Mouse (Mus musculus) stomach, embryonic 16.5 days (tissue): Measurements from ENCODE around the gene Fh1. TPM values are rescaled to one million over a fixed set of nuclear protein-coding genes. Genes with fewer than 3 reads are reported as not detected.

Source experiments
- ATAC-seq: fragments of 200-750 bp; cut with Nextera tagmentation; 2 replicates; pipeline ENCODE4 v1.8.0; 2017; ENCODE audit warnings: moderate number of reproducible peaks, moderate TSS enrichment; ENCODE audit not compliant: insufficient read depth, low FRiP score
- H3K27ac ChIP-seq: fragments of 300-500 bp; sonication (generic); 2 replicates; pipeline ENCODE4 v1.5.1; 2014; ENCODE audit warnings: low read length
- H3K27me3 ChIP-seq: fragments of 300-500 bp; sonication (generic); 2 replicates; pipeline ENCODE4 v1.6.1; 2014; ENCODE audit warnings: low read length, control low read depth, mixed read lengths; ENCODE audit not compliant: control insufficient read depth, insufficient read depth
- H3K36me3 ChIP-seq: fragments of 300-500 bp; sonication (generic); 2 replicates; pipeline ENCODE4 v1.6.1; 2014; ENCODE audit warnings: low read length; ENCODE audit not compliant: control insufficient read depth, insufficient read depth
- H3K4me1 ChIP-seq: fragments of 300-500 bp; sonication (generic); 2 replicates; pipeline ENCODE4 v1.6.1; 2014; ENCODE audit warnings: low read length, control low read depth, mixed read lengths; ENCODE audit not compliant: control insufficient read depth, insufficient read depth
- H3K4me2 ChIP-seq: fragments of 300-500 bp; sonication (generic); 2 replicates; pipeline ENCODE4 v1.6.1; 2014; ENCODE audit warnings: low read depth, low read length, mixed read lengths
- H3K4me3 ChIP-seq: fragments of 300-500 bp; sonication (generic); replicated peaks from 2 replicates; pipeline ENCODE4 v1.5.1; 2014; ENCODE audit warnings: mild to moderate bottlenecking, low read length
- H3K9ac ChIP-seq: fragments of 300-500 bp; sonication (generic); 2 replicates; pipeline ENCODE4 v1.6.1; 2014; ENCODE audit warnings: low read length
- H3K9me3 ChIP-seq: fragments of 300-500 bp; sonication (generic); replicated peaks from 2 replicates; pipeline ENCODE4 v1.6.1; 2016; ENCODE audit warnings: low read length, control low read depth; ENCODE audit not compliant: control insufficient read depth
- WGBS: fragments of 180-500 bp; shearing (Covaris S2); extraction: QIAGEN DNeasy Blood & Tissue Kit; methylation state at CpG from one replicate; pipeline ENCODE4 v1.1.7; 2014; 5-methylcytosine and 5-hydroxymethylcytosine counted together
- polyA plus RNA-seq: library from polyadenylated mRNA; unstranded; fragments of >200 nt; fragmentation: Nextera tagmentation; extraction: Ambion mirVana; gene quantifications from 2 replicates; pipeline ENCODE4 v1.2.1, GENCODE M21; 2015

Fh1 gene
- polyA plus RNA-seq, 1 experiment from 2014 or later = 131 TPM

DNA sequence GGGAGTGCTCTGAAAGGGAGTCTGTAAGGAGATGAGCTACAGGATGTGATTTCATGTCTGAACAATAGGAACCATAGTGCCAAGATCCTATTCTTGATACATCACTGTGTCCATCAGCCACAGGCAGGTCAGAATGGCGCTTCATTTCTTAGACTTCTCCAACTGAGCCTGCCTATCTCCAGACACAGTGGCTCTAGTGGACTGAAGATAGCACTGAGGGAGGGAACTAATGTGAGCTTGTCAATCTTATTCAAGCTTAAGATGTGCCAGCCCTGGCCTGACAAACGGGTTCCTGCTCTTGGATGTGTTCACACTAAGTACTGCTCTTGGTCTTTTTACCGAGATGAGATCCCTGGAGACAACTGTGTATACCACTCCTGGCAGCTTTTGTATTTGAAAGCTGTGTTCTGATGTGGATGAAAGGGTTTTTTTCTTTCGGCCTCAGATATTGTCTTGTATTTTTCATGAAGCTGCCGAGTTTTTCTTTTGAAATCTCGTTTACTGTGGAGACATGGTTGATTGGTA, 59.8 kb downstream of the Fh1 start:
- no peak for ATAC-seq
- 82% methylated on average over 6 of the region's 6 CpGs for WGBS
- Histone ChIP-seq H3K4me3 (no peak overlapping the region), H3K36me3 (no peaks in the 10 kb centered on the region), H3K27ac (no peak overlapping the region), H3K9ac (no peak overlapping the region), H3K9me3 (no peaks in the 10 kb centered on the region), H3K4me1 (no peaks in the 10 kb centered on the region), H3K27me3 (no peaks in the 10 kb centered on the region), H3K4me2 (no peak overlapping the region)

DNA sequence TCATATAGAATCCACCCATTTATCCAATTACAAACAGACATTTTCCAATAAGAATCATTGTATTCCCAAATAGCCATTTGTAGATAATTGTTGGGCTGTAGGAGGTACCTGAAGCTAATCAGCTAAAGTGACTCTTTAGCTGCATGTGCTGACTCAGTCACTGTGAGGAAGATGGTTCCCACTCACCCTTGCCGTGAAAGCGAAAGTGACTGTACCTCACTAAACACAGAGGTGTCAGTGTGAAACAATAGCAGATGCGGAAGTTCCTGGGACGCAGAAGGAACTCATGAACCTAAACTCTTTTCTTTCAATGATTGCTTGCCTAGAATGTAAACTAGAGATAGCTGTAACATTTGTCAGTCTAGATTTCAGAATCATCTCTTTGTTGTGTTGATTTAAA, 61.1 kb downstream of the Fh1 start:
- Histone ChIP-seq H3K4me3 (no peak overlapping the region), H3K9me3 (no peaks in the 10 kb centered on the region), H3K27me3 (no peaks in the 10 kb centered on the region), H3K4me2 (no peak overlapping the region), H3K4me1 (no peaks in the 10 kb centered on the region), H3K9ac (no peak overlapping the region), H3K27ac (no peak overlapping the region), H3K36me3 (no peaks in the 10 kb centered on the region)
- 85% methylated on average over 4 of the region's 4 CpGs for WGBS
- ATAC-seq = no peak

DNA sequence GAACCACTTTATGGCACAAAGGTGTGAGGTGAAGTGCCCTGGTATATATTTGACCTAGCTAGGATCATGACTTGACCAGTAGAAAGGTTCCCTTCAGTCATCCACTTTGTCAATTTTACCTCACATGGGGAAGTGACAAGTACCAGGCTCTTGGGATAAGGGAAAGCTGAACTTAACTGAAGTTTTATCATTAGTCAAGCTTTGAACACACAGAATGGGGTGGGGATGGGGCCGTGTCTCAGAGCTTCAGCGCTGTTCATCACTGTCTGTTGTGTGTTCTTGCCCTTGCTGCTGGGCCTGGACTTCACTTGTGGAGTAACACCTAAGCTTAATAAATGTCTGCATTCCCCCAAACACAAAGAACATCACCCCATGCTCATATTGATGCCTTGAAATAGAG, 63.1 kb downstream of the Fh1 start:
- Histone ChIP-seq H3K4me1 (no peaks in the 10 kb centered on the region), H3K9ac (no peak overlapping the region), H3K9me3 (no peaks in the 10 kb centered on the region), H3K27ac (no peak overlapping the region), H3K4me3 (no peak overlapping the region), H3K4me2 (no peak overlapping the region), H3K36me3 (no peaks in the 10 kb centered on the region), H3K27me3 (no peaks in the 10 kb centered on the region)
- ATAC-seq = no peak
- WGBS = 90% methylated on average over 2 of the region's 2 CpGs

- Histone ChIP-seq H3K4me1 (no peaks in the 10 kb centered on the region), H3K9ac (no peak overlapping the region), H3K4me3 (no peak overlapping the region), H3K36me3 (no peaks in the 10 kb centered on the region), H3K27ac (no peak overlapping the region), H3K27me3 (no peaks in the 10 kb centered on the region), H3K9me3 (no peaks in the 10 kb centered on the region), H3K4me2 (no peak overlapping the region)
- no peak for ATAC-seq
These were observed 63.6 kb downstream of the Fh1 start for GRCm38 (mm10) chr1:175561806-175562205.

DNA sequence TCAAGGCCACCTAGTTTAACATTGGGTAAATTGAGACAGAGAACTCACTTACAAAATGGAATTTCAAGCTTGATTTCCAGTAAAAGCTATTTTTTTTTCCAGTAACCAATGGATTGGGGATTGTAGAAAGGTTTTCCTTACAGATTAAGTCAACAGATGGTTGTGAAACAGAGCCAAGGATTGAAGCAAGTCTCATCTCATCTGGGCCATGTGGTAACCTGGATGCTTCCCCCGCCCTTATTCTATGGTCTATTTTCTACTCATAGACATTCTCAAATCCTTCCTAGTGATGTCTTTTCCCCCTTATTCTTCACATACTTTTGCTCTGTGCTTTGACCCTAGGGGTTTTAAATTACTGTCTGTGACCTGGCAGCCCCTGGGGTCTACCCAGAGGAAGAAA, 70.8 kb downstream of the Fh1 start:
- H3K9me3 ChIP-seq = no peaks in the 10 kb centered on the region
- H3K4me3 ChIP-seq = no peak overlapping the region
- no peak overlapping the region for H3K27ac ChIP-seq
- no peak overlapping the region for H3K4me2 ChIP-seq
- no peak for ATAC-seq
- no peaks in the 10 kb centered on the region for H3K36me3 ChIP-seq
- H3K4me1 ChIP-seq = no peaks in the 10 kb centered on the region
- 85% methylated on average over 1 of the region's 1 CpGs for WGBS
- no peaks in the 10 kb centered on the region for H3K27me3 ChIP-seq
- H3K9ac ChIP-seq = no peak overlapping the region

GRCm38 (mm10) chr1:175552474-175552873, 73.0 kb downstream of the Fh1 start:
- Histone ChIP-seq H3K27me3 (no peaks in the 10 kb centered on the region), H3K36me3 (no peaks in the 10 kb centered on the region), H3K9me3 (no peaks in the 10 kb centered on the region), H3K27ac (no peak overlapping the region), H3K4me3 (no peak overlapping the region), H3K4me2 (no peak overlapping the region), H3K4me1 (no peaks in the 10 kb centered on the region), H3K9ac (no peak overlapping the region)
- 0 out of 2 replicates have a peak, but pooled peaks have one; percentile 60 for ATAC-seq
- 47% methylated on average over 3 of the region's 3 CpGs for WGBS

DNA sequence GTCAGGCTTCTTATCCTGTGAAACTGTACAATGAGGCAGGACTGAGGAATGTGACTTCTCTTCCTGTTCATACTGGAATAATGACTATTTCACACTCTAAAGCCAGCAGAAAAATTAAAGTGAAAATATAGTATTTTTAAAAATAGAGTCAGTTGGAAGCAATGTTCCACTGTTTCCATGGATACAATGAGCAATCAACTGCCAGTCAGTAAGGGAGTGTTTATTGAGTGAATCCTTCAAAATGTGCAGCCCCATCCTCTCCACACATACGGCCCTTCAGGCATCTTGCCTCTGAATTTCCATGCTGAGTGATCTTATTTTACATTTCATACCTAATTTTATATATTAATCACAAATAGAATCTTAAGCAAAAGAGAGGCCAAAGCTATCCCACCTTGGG, 74.8 kb downstream of the Fh1 start:
- Histone ChIP-seq H3K4me3 (no peak overlapping the region), H3K4me2 (no peak overlapping the region), H3K36me3 (no peaks in the 10 kb centered on the region), H3K9me3 (no peaks in the 10 kb centered on the region), H3K4me1 (no peaks in the 10 kb centered on the region), H3K27ac (no peak overlapping the region), H3K9ac (no peak overlapping the region), H3K27me3 (no peaks in the 10 kb centered on the region)
- no peak for ATAC-seq
- 81% methylated on average over 1 of the region's 1 CpGs for WGBS

Other genes starting within 250 kb of the Fh1 start
- 1.3 and 1.9 TPM in 2 replicates for gene Rgs7, start 133.1 kb downstream of the Fh1 start, polyA plus RNA-seq
- 0.70 and 1.2 TPM in 2 replicates for gene Kmo, start 5.3 kb downstream of the Fh1 start, polyA plus RNA-seq
- 5.2 and 5.9 TPM in 2 replicates for gene Opn3, start 67.1 kb upstream of the Fh1 start, polyA plus RNA-seq
- gene Chml, start 67.3 kb upstream of the Fh1 start, polyA plus RNA-seq = 3.0 and 3.4 TPM in 2 replicates
- gene Wdr64, start 73.0 kb upstream of the Fh1 start, polyA plus RNA-seq = not detected in 2 replicates